In the genomic region with DNA sequence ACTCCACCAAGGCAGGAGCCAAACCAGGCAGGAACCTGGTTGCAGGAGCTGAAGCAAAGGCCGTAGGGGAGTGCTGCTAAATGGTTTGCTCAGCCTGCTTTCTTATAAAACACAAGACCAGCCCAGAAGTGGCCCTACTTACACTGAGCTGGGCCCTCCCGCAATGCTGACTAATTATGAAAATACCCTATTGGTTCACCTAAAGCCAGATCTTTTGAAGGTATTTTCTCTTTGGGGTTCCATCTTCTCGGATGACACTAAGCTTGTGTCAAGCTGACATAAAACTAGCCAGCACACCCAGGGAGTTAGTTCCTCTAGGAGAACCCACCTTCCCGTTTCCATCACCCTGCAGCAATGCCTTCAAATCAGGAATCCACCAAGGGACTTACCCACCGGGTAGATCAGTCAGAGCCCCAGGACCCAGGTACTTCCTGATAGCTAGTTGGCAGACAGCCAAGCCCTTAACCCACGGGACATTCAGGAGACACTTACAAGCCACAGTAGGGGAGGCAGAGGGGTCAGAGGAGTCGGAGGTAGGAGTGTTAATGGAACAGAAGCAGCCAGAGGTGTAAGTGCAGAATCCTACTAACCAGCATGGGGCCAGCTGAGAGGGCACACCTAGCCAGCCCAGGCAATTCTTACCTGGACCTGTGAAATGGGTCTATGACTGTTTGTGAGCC, we compare ENCODE assay signal across 20 mouse cellular contexts.
DNase-seq lines count a peak whose midpoint lies in the region; ATAC-seq and TF ChIP-seq lines count a peak whose summit lies in the region.
"Had no signal": no experiment of that assay in that cellular context is flagged by ENCODE, and none has a peak within 500 bp of the region (broad histone marks: within the 10 kb centered on the region; RNA-seq: fewer than 3 reads in every experiment).

No protein-coding gene starts in this region.

- no peak overlapping the region for H3K9ac ChIP-seq in stomach, postnatal 0 days (ENCODE audit: low read length)
- H3K9ac ChIP-seq: forebrain, embryonic 15.5 days; hindbrain, embryonic 12.5 days; neural tube, embryonic 12.5 days had no signal

- intact Hi-C loops in gastrocnemius, adult 2 months (cut with DNase I), result no loop called here

- TF ChIP-seq POLR2A in testis, adult 2 months (IDR thresholded peaks at IDR 0.05; ENCODE audit: control insufficient read depth, low read depth, low read length), result no peak

- DNase-seq in gastrocnemius, adult 2 months, result peak; percentile 15
- no peak for DNase-seq in gastrocnemius, adult 8-10 months (ENCODE audit: low spot score in 2 of 2)
- DNase-seq in testis, postnatal 10 days (ENCODE audit: low spot score), result no peak
- DNase-seq in induced T-regulatory cell, adult 2 months (ENCODE audit: low read depth), result peak; percentile 54
- peak; percentile 29 for DNase-seq in stomach, postnatal 0 days (ENCODE audit: low spot score)
- DNase-seq in urinary bladder, postnatal 10 days (ENCODE audit: low spot score), result no peak
- DNase-seq: adrenal gland, adult 2 months; cerebellum, adult 11 months; cerebellum, postnatal 36 days; kidney, adult 18-20 months had no signal

- H3K9me3 ChIP-seq in stomach, postnatal 0 days (ENCODE audit: control insufficient read depth, low read length), result no peaks in the 10 kb centered on the region
- H3K9me3 ChIP-seq: forebrain, embryonic 15.5 days; hindbrain, embryonic 12.5 days; neural tube, embryonic 12.5 days had no signal

- peaks cover 12% of the 10 kb centered on the region for H3K4me1 ChIP-seq in testis, adult 2 months (ENCODE audit: control insufficient read depth, insufficient read depth, low read length)
- H3K4me1 ChIP-seq in stomach, postnatal 0 days (replicated peaks; ENCODE audit: control insufficient read depth, insufficient read depth), result no peaks in the 10 kb centered on the region
- H3K4me1 ChIP-seq: forebrain, embryonic 15.5 days; hindbrain, embryonic 12.5 days; neural tube, embryonic 12.5 days had no signal

- no peak for TF ChIP-seq EP300 in stomach, postnatal 0 days (optimal IDR thresholded peaks at IDR 0.05)

- ATAC-seq in stomach, postnatal 0 days (ENCODE audit: low FRiP score, low TSS enrichment), result no peak
- ATAC-seq in granulocyte monocyte progenitor cell, adult 5-6 weeks (replicated peaks; ENCODE audit: poor library complexity, severe bottlenecking), result no peak
- ATAC-seq: forebrain, embryonic 15.5 days had no signal

- TF ChIP-seq CTCF in gastrocnemius, adult 2 months (IDR thresholded peaks at IDR 0.05), result no peak
- no peak for TF ChIP-seq CTCF in testis, adult 2 months (IDR thresholded peaks at IDR 0.05; ENCODE audit: control insufficient read depth, insufficient read depth, insufficient replicate concordance, low read depth, low read length)
- no peak for TF ChIP-seq CTCF in stomach, postnatal 0 days (IDR thresholded peaks at IDR 0.05; ENCODE audit: low read depth)

- no peaks in the 10 kb centered on the region for H3K27me3 ChIP-seq in testis, adult 2 months (ENCODE audit: control insufficient read depth, insufficient read depth, low read length)
- H3K27me3 ChIP-seq in stomach, postnatal 0 days (ENCODE audit: control insufficient read depth, insufficient read depth, low read length), result no peaks in the 10 kb centered on the region
- H3K27me3 ChIP-seq: forebrain, embryonic 15.5 days; hindbrain, embryonic 12.5 days; neural tube, embryonic 12.5 days had no signal

- H3K27ac ChIP-seq in gastrocnemius, adult 2 months, result no peak overlapping the region
- no peak overlapping the region; the same call in 1 of the 2 replicates for H3K27ac ChIP-seq in testis, adult 2 months (ENCODE audit: control insufficient read depth, insufficient read depth, low read depth, low read length)
- H3K27ac ChIP-seq in stomach, postnatal 0 days (replicated peaks), result no peak overlapping the region
- H3K27ac ChIP-seq: forebrain, embryonic 15.5 days; hindbrain, embryonic 12.5 days; left cerebral cortex, adult 2 months; limb, embryonic 10.5 days; macrophage; neural tube, embryonic 12.5 days had no signal

- 49% methylated on average over 7 of the region's 7 CpGs for WGBS in stomach, postnatal 0 days

- no peaks in the 10 kb centered on the region for H3K36me3 ChIP-seq in testis, adult 2 months (ENCODE audit: control insufficient read depth, insufficient read depth, low read length)
- no peaks in the 10 kb centered on the region for H3K36me3 ChIP-seq in stomach, postnatal 0 days (ENCODE audit: control insufficient read depth, insufficient read depth, low read length)
- H3K36me3 ChIP-seq: forebrain, embryonic 15.5 days; hindbrain, embryonic 12.5 days; limb, embryonic 10.5 days; neural tube, embryonic 12.5 days had no signal

- no peak overlapping the region for H3K4me2 ChIP-seq in stomach, postnatal 0 days (replicated peaks; ENCODE audit: low read depth)
- H3K4me2 ChIP-seq: forebrain, embryonic 15.5 days; hindbrain, embryonic 12.5 days; liver, embryonic 11.5 days; neural tube, embryonic 12.5 days had no signal

- no peak overlapping the region for H3K4me3 ChIP-seq in gastrocnemius, adult 2 months
- peak overlapping the region; percentile 60 for H3K4me3 ChIP-seq in testis, adult 2 months (ENCODE audit: control insufficient read depth, low read depth, low read length)
- H3K4me3 ChIP-seq in stomach, postnatal 0 days (ENCODE audit: low read depth, low read length), result no peak overlapping the region
- H3K4me3 ChIP-seq: erythroblast, embryonic 14.5 days; forebrain, embryonic 15.5 days; hindbrain, embryonic 12.5 days; left cerebral cortex, adult 2 months; limb, embryonic 10.5 days; neural tube, embryonic 12.5 days had no signal

Comparison
In these comparisons a context has a peak if more than half of its experiments do, and no peak if none do; other contexts are left out.
1. DNase-seq: peak in gastrocnemius, adult 2 months (single experiment), induced T-regulatory cell, adult 2 months (single experiment) and stomach, postnatal 0 days (single experiment); none in gastrocnemius, adult 8-10 months (0 of 2), testis, postnatal 10 days (single experiment) and urinary bladder, postnatal 10 days (single experiment).